Comparison of ENCODE assay signal across 8 mouse cellular contexts in genomic region chr2:153741437-153742065, GRCm38 (mm10). TPM values are rescaled to one million over a fixed set of nuclear protein-coding genes. Genes with fewer than 3 reads are reported as not detected.
DNase-seq lines count a peak whose midpoint lies in the region; ATAC-seq and TF ChIP-seq lines count a peak whose summit lies in the region.

No protein-coding gene starts in this region.

- 1% methylated on average over 45 of the region's 56 CpGs for WGBS in forebrain, postnatal 0 days

- H3K36me3 ChIP-seq in forebrain, postnatal 0 days (ENCODE audit: insufficient read depth), result peaks cover 3% of the 10 kb centered on the region

- peak overlapping the region; percentile 68 for H3K4me2 ChIP-seq in forebrain, postnatal 0 days (ENCODE audit: low read depth)

- DNase-seq in gastrocnemius, adult 2 months, result no peak
- no peak for DNase-seq in gastrocnemius, adult 8-10 months (ENCODE audit: low spot score in 2 of 2)
- DNase-seq in 416B (ENCODE audit: low read depth), result peak; percentile 72
- peak; percentile 12 for DNase-seq in brain, embryonic 18.5 days (ENCODE audit: low read depth, low spot score)
- no peak for DNase-seq in forebrain, postnatal 0 days
- peak; percentile 56 to 91 for DNase-seq in left cerebral cortex, postnatal 10 days (ENCODE audit: extremely low spot score in 1 of 2, low spot score in 2 of 2)
- DNase-seq in mesoderm, embryonic 11.5 days (ENCODE audit: low read depth, low spot score), result peak; percentile 80
- peak; percentile 91 for DNase-seq in thymus, postnatal 4 days

- peak; percentile 81 for ATAC-seq in forebrain, postnatal 0 days

- H3K4me1 ChIP-seq in forebrain, postnatal 0 days (ENCODE audit: insufficient read depth), result peaks cover 21% of the 10 kb centered on the region

- intact Hi-C loops in gastrocnemius, adult 2 months (cut with DNase I), result no loop called here
- intact Hi-C loops in left cerebral cortex, postnatal 10 days (cut with DNase I), result no loop called here

- peak overlapping the region; percentile 98 for H3K27ac ChIP-seq in gastrocnemius, adult 2 months
- H3K27ac ChIP-seq in forebrain, postnatal 0 days (ENCODE audit: low read depth, low read length), result peak overlapping the region; percentile 97

- no peaks in the 10 kb centered on the region for H3K27me3 ChIP-seq in forebrain, postnatal 0 days (ENCODE audit: insufficient read depth, low read length)

- H3K9ac ChIP-seq in forebrain, postnatal 0 days, result peak overlapping the region; percentile 92

- H3K4me3 ChIP-seq in gastrocnemius, adult 2 months, result peak overlapping the region; percentile 89
- H3K4me3 ChIP-seq in forebrain, postnatal 0 days (ENCODE audit: low read depth, low read length), result peak overlapping the region; percentile 88

- H3K9me3 ChIP-seq in forebrain, postnatal 0 days (ENCODE audit: low read length), result no peaks in the 10 kb centered on the region

- no peak for TF ChIP-seq CTCF in gastrocnemius, adult 2 months (IDR thresholded peaks at IDR 0.05)
- TF ChIP-seq CTCF in forebrain, postnatal 0 days (IDR thresholded peaks at IDR 0.05; ENCODE audit: low read depth), result no peak

RNA-seq across cellular contexts. Expression of gene Mapre1, which starts 0.5 kb away (rescaled TPM):
- total RNA-seq in gastrocnemius, adult 2 months (2021), result 10 to 100 TPM; 32.8 to 41.3 TPM
- 10 to 100 TPM; 31.9 to 41.1 (median 32.4) TPM for total RNA-seq in gastrocnemius, adult 8-10 months (2022)
- total RNA-seq in forebrain, postnatal 0 days (2014; rRNA removed), result 97.6 and 117 TPM in 2 replicates
- polyA plus RNA-seq in forebrain, postnatal 0 days (2015; fragmentation: Nextera tagmentation; extraction: Ambion mirVana), result 354 and 411 TPM in 2 replicates
- total RNA-seq in left cerebral cortex, postnatal 10 days (2021), result 100 to 1,000 TPM; 183 to 200 TPM

RNA-seq across cellular contexts. Expression of gene Efcab8, which starts 38.2 kb away (rescaled TPM):
- total RNA-seq in gastrocnemius, adult 2 months (2021), result not detected
- under 1 TPM in 2 of 4 experiments, not detected in 2; 0.13 TPM for total RNA-seq in gastrocnemius, adult 8-10 months (2022)
- total RNA-seq in forebrain, postnatal 0 days (2014; rRNA removed), result 0.05 and 0.23 TPM in 2 replicates
- not detected in 2 replicates for polyA plus RNA-seq in forebrain, postnatal 0 days (2015; fragmentation: Nextera tagmentation; extraction: Ambion mirVana)
- under 1 TPM; 0.45 to 0.56 TPM for total RNA-seq in left cerebral cortex, postnatal 10 days (2021)

RNA-seq across cellular contexts. Expression of gene Dnmt3c, which starts 45.1 kb away (rescaled TPM):
- total RNA-seq in gastrocnemius, adult 2 months (2021), result not detected
- not detected for total RNA-seq in gastrocnemius, adult 8-10 months (2022)
- not detected in 2 replicates for total RNA-seq in forebrain, postnatal 0 days (2014; rRNA removed)
- polyA plus RNA-seq in forebrain, postnatal 0 days (2015; fragmentation: Nextera tagmentation; extraction: Ambion mirVana), result not detected in 2 replicates
- total RNA-seq in left cerebral cortex, postnatal 10 days (2021), result under 1 TPM in 1 of 2 experiments, not detected in 1; 0.17 TPM

Comparison
In these comparisons a context has a peak if more than half of its experiments do, and no peak if none do; other contexts are left out.
1. DNase-seq: peak in 416B (single experiment), brain, embryonic 18.5 days (single experiment), left cerebral cortex, postnatal 10 days (2 of 2), mesoderm, embryonic 11.5 days (single experiment) and thymus, postnatal 4 days (single experiment); none in gastrocnemius, adult 2 months (single experiment), gastrocnemius, adult 8-10 months (0 of 2) and forebrain, postnatal 0 days (single experiment).